Mouse (Mus musculus) megakaryocyte, embryonic 14.5 days (primary cell): ENCODE data around the gene Ahdc1. TPM values are rescaled to one million over a fixed set of nuclear protein-coding genes. Genes with fewer than 3 reads are reported as not detected.

Source experiments
- H3K27me3 ChIP-seq: replicated peaks from 2 replicates; pipeline ENCODE3; 2012; ENCODE audit warnings: inconsistent platforms
- H3K36me3 ChIP-seq: replicated peaks from 2 replicates; pipeline ENCODE3; 2012; ENCODE audit warnings: low read length, inconsistent platforms, mixed read lengths
- H3K4me1 ChIP-seq: 2 replicates; pipeline ENCODE4 v1.6.1; 2012; ENCODE audit warnings: inconsistent platforms
- H3K4me3 ChIP-seq: replicated peaks from 2 replicates; pipeline ENCODE3; 2012; ENCODE audit warnings: moderate library complexity, mild to moderate bottlenecking, inconsistent platforms
- H3K9me3 ChIP-seq: 2 replicates; pipeline ENCODE4 v1.6.1; 2012; ENCODE audit warnings: inconsistent platforms
- FLI1 ChIP-seq: IDR thresholded peaks from 2 replicates; pipeline ENCODE4 v1.6.1; 2012; ENCODE audit warnings: low read length, inconsistent platforms, mixed read lengths
- GATA1 ChIP-seq: IDR thresholded peaks from 3 replicates; pipeline ENCODE4 v1.6.1; 2012; ENCODE audit warnings: mixed read lengths, low read length, inconsistent platforms, borderline replicate concordance
- polyA plus RNA-seq: library from polyadenylated mRNA; stranded (reverse); fragments of >175 nt; gene quantifications from 2 replicates; pipeline ENCODE4 v1.2.3, GENCODE M21; 2012; ENCODE audit warnings: low replicate concordance; ENCODE audit not compliant: insufficient read depth

Gene Ahdc1
- polyA plus RNA-seq, 1 experiment, result 42.4 TPM

- TF ChIP-seq FLI1, result no peak
- no peak for TF ChIP-seq GATA1
- H3K27me3 ChIP-seq, result no peaks in the 10 kb centered on the region
- peaks cover 78% of the 10 kb centered on the region for H3K36me3 ChIP-seq
- H3K9me3 ChIP-seq, result no peaks in the 10 kb centered on the region
- peaks cover 89% of the 10 kb centered on the region for H3K4me1 ChIP-seq
- no peak overlapping the region for H3K4me3 ChIP-seq
Observed at GRCm38 (mm10) chr4:133060702-133061101, 49.6 kb downstream of the Ahdc1 start.

GRCm38 (mm10) chr4:133061798-133062197 is 50.7 kb downstream of the Ahdc1 start:
- Histone ChIP-seq H3K9me3 (no peaks in the 10 kb centered on the region), H3K27me3 (no peaks in the 10 kb centered on the region), H3K36me3 (peaks cover 86% of the 10 kb centered on the region), H3K4me3 (no peak overlapping the region), H3K4me1 (peaks cover 87% of the 10 kb centered on the region)
- TF ChIP-seq GATA1 (no peak), FLI1 (no peak)

- Histone ChIP-seq H3K4me1 (peaks cover 86% of the 10 kb centered on the region), H3K27me3 (no peaks in the 10 kb centered on the region), H3K9me3 (no peaks in the 10 kb centered on the region), H3K4me3 (no peak overlapping the region), H3K36me3 (peaks cover 91% of the 10 kb centered on the region)
- no peak for TF ChIP-seq GATA1
- TF ChIP-seq FLI1, result no peak
Observed at GRCm38 (mm10) chr4:133062286-133062685, 51.2 kb downstream of the Ahdc1 start.

GRCm38 (mm10) chr4:133063203-133063602 is 52.1 kb downstream of the Ahdc1 start:
- TF ChIP-seq GATA1 (no peak), FLI1 (no peak)
- Histone ChIP-seq H3K9me3 (no peaks in the 10 kb centered on the region), H3K27me3 (no peaks in the 10 kb centered on the region), H3K4me3 (no peak overlapping the region), H3K36me3 (peaks cover 96% of the 10 kb centered on the region), H3K4me1 (peaks cover 81% of the 10 kb centered on the region)

GRCm38 (mm10) chr4:133063799-133064198 is 52.7 kb downstream of the Ahdc1 start:
- Histone ChIP-seq H3K36me3 (peaks cover 96% of the 10 kb centered on the region), H3K9me3 (no peaks in the 10 kb centered on the region)

GRCm38 (mm10) chr4:133064791-133065190 is 53.7 kb downstream of the Ahdc1 start:
- Histone ChIP-seq H3K4me3 (no peak overlapping the region), H3K9me3 (no peaks in the 10 kb centered on the region), H3K4me1 (peaks cover 81% of the 10 kb centered on the region), H3K36me3 (peaks cover 97% of the 10 kb centered on the region), H3K27me3 (no peaks in the 10 kb centered on the region)
- TF ChIP-seq FLI1 (no peak), GATA1 (no peak)

More at GRCm38 (mm10) chr4:133063799-133064198, 52.7 kb downstream of the Ahdc1 start:
- Histone ChIP-seq H3K4me1 (peaks cover 81% of the 10 kb centered on the region), H3K27me3 (no peaks in the 10 kb centered on the region), H3K4me3 (no peak overlapping the region)
- TF ChIP-seq GATA1 (no peak), FLI1 (no peak)

- H3K36me3 ChIP-seq, result peaks cover 97% of the 10 kb centered on the region
- no peak overlapping the region for H3K4me3 ChIP-seq
- H3K9me3 ChIP-seq, result no peaks in the 10 kb centered on the region
- H3K4me1 ChIP-seq, result peaks cover 81% of the 10 kb centered on the region
- no peak for TF ChIP-seq GATA1
- no peak for TF ChIP-seq FLI1
- H3K27me3 ChIP-seq, result no peaks in the 10 kb centered on the region
Observed at GRCm38 (mm10) chr4:133065894-133066386, 54.9 kb downstream of the Ahdc1 start.

- no peak for TF ChIP-seq GATA1
- no peak for TF ChIP-seq FLI1
- Histone ChIP-seq H3K36me3 (peaks cover 97% of the 10 kb centered on the region), H3K27me3 (no peaks in the 10 kb centered on the region), H3K9me3 (no peaks in the 10 kb centered on the region), H3K4me1 (peaks cover 87% of the 10 kb centered on the region), H3K4me3 (peak overlapping the region; percentile 2)
Observed at GRCm38 (mm10) chr4:133068400-133069138, 57.5 kb downstream of the Ahdc1 start.

GRCm38 (mm10) chr4:133070388-133070787 is 59.3 kb downstream of the Ahdc1 start:
- TF ChIP-seq GATA1, result no peak
- TF ChIP-seq FLI1, result no peak
- Histone ChIP-seq H3K36me3 (peaks cover 97% of the 10 kb centered on the region), H3K4me1 (peaks cover 89% of the 10 kb centered on the region), H3K9me3 (no peaks in the 10 kb centered on the region), H3K4me3 (no peak overlapping the region), H3K27me3 (no peaks in the 10 kb centered on the region)

- no peaks in the 10 kb centered on the region for H3K27me3 ChIP-seq
- peaks cover 97% of the 10 kb centered on the region for H3K36me3 ChIP-seq
- no peaks in the 10 kb centered on the region for H3K9me3 ChIP-seq
- TF ChIP-seq GATA1 (no peak), FLI1 (no peak)
- H3K4me3 ChIP-seq, result no peak overlapping the region
- peaks cover 89% of the 10 kb centered on the region for H3K4me1 ChIP-seq
Observed at GRCm38 (mm10) chr4:133070821-133071372, 59.8 kb downstream of the Ahdc1 start.
